Mouse (Mus musculus) embryonic fibroblast, embryonic 13.5 days (primary cell): Measurements from ENCODE around the gene Gmcl1.

Experiments
- CTCF ChIP-seq: IDR thresholded peaks from 2 replicates; pipeline ENCODE4 v1.5.1; 2011; ENCODE audit warnings: mild to moderate bottlenecking, control low read depth, low read length, moderate library complexity, borderline replicate concordance; ENCODE audit not compliant: insufficient read depth
- POLR2A ChIP-seq: IDR thresholded peaks from 2 replicates; pipeline ENCODE4 v1.6.1; 2011; ENCODE audit warnings: low read depth, mild to moderate bottlenecking, control low read depth, low read length, moderate library complexity

DNA sequence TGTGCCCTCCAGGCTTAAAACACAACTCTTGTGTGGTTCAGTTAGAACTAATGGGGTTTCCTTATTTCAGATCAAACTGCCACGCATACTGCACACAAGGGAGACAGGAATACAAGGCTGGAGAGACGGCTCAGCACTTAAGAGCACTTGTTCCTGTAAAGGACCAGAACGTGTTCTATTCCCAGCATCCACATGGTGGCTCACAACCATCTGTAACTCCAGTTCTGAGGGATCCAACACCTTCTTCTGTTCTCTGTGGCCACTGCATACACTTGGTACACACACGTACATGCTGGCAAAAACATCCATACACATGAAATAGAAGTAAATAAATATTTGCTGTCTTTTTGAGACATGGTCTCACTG lies 43.5 kb upstream of the Gmcl1 start:
- TF ChIP-seq POLR2A (no peak), CTCF (no peak)
